Mouse (Mus musculus) midbrain, embryonic 16.5 days (tissue): ENCODE measurements around the gene Ciz1. TPM values are rescaled to one million over a fixed set of nuclear protein-coding genes. Genes with fewer than 3 reads are reported as not detected.

Experiments used
- ATAC-seq: fragments of 200-750 bp; cut with Nextera tagmentation; 2 replicates; pipeline ENCODE4 v1.8.0; 2017; ENCODE audit warnings: moderate TSS enrichment
- H3K27ac ChIP-seq: fragments of 300-500 bp; sonication (generic); 2 replicates; pipeline ENCODE4 v1.5.1; 2014; ENCODE audit warnings: mild to moderate bottlenecking, low read length, mixed read lengths
- H3K27me3 ChIP-seq: fragments of 300-500 bp; sonication (generic); 2 replicates; pipeline ENCODE4 v1.6.1; 2014; ENCODE audit warnings: low read depth, low read length, mixed read lengths; ENCODE audit not compliant: control insufficient read depth, insufficient read depth
- H3K36me3 ChIP-seq: fragments of 300-500 bp; sonication (generic); 2 replicates; pipeline ENCODE4 v1.6.1; 2014; ENCODE audit warnings: mild to moderate bottlenecking, low read length, moderate library complexity, mixed read lengths; ENCODE audit not compliant: control insufficient read depth, insufficient read depth
- H3K4me1 ChIP-seq: fragments of 300-500 bp; sonication (generic); 2 replicates; pipeline ENCODE4 v1.6.1; 2014; ENCODE audit warnings: mild to moderate bottlenecking, low read length, mixed read lengths; ENCODE audit not compliant: control insufficient read depth, insufficient read depth
- H3K4me2 ChIP-seq: fragments of 300-500 bp; sonication (generic); 2 replicates; pipeline ENCODE4 v1.6.1; 2014; ENCODE audit warnings: mild to moderate bottlenecking, low read length, mixed read lengths
- H3K4me3 ChIP-seq: fragments of 300-500 bp; sonication (generic); 2 replicates; pipeline ENCODE4 v1.5.1; 2014; ENCODE audit warnings: low read depth, mild to moderate bottlenecking, low read length, moderate library complexity, mixed read lengths
- H3K9ac ChIP-seq: fragments of 300-500 bp; sonication (generic); 2 replicates; pipeline ENCODE4 v1.6.1; 2014; ENCODE audit warnings: low read depth, low read length, mixed read lengths
- H3K9me3 ChIP-seq: fragments of 300-500 bp; sonication (generic); replicated peaks from 2 replicates; pipeline ENCODE4 v1.6.1; 2014; ENCODE audit warnings: mild to moderate bottlenecking, low read length, mixed read lengths; ENCODE audit not compliant: control insufficient read depth, poor library complexity, severe bottlenecking
- WGBS: fragments of 180-500 bp; shearing (Covaris S2); extraction: QIAGEN DNeasy Blood & Tissue Kit; methylation state at CpG from one replicate; pipeline ENCODE4 v1.1.7; 2014; 5-methylcytosine and 5-hydroxymethylcytosine counted together
- polyA plus RNA-seq: library from polyadenylated mRNA; unstranded; fragments of >200 nt; fragmentation: Nextera tagmentation; extraction: Ambion mirVana; gene quantifications from 2 replicates; pipeline ENCODE4 v1.2.1, GENCODE M21; 2015

Gene Ciz1
- polyA plus RNA-seq, 1 experiment from 2014 or later: 58.7 TPM

GRCm38 (mm10) chr2:32310096-32310845 is 41.9 kb upstream of the Ciz1 start:
- Histone ChIP-seq H3K27ac (no peak overlapping the region), H3K9ac (no peak overlapping the region), H3K4me2 (no peak overlapping the region), H3K27me3 (no peaks in the 10 kb centered on the region), H3K4me1 (peaks cover 4% of the 10 kb centered on the region; the same call in 1 of the 2 replicates), H3K36me3 (peaks cover 42% of the 10 kb centered on the region), H3K4me3 (no peak overlapping the region), H3K9me3 (no peaks in the 10 kb centered on the region)
- ATAC-seq: no peak
- WGBS: 89% methylated on average over 18 of the region's 18 CpGs

GRCm38 (mm10) chr2:32311443-32312317 is 40.4 kb upstream of the Ciz1 start:
- peak overlapping the region; percentile 78 for H3K4me2 ChIP-seq
- H3K27ac ChIP-seq: no peak overlapping the region
- peaks cover 35% of the 10 kb centered on the region for H3K36me3 ChIP-seq
- 14% methylated on average over 32 of the region's 42 CpGs for WGBS
- no peaks in the 10 kb centered on the region for H3K27me3 ChIP-seq
- H3K4me3 ChIP-seq: peak overlapping the region; percentile 41
- H3K9me3 ChIP-seq: no peaks in the 10 kb centered on the region
- H3K4me1 ChIP-seq: peaks cover 4% of the 10 kb centered on the region; the same call in 1 of the 2 replicates
- H3K9ac ChIP-seq: peak overlapping the region; percentile 74
- ATAC-seq: no peak

GRCm38 (mm10) chr2:32312318-32312964 is 39.7 kb upstream of the Ciz1 start:
- peak overlapping the region; percentile 78 for H3K4me2 ChIP-seq
- 3% methylated on average over 43 of the region's 56 CpGs for WGBS
- H3K4me1 ChIP-seq: peaks cover 4% of the 10 kb centered on the region; the same call in 1 of the 2 replicates
- no peaks in the 10 kb centered on the region for H3K9me3 ChIP-seq
- peak; percentile 47 for ATAC-seq
- H3K27ac ChIP-seq: no peak overlapping the region; the same call in 1 of the 2 replicates
- peaks cover 33% of the 10 kb centered on the region for H3K36me3 ChIP-seq
- no peaks in the 10 kb centered on the region for H3K27me3 ChIP-seq
- H3K9ac ChIP-seq: peak overlapping the region; percentile 74
- peak overlapping the region; percentile 41 for H3K4me3 ChIP-seq

- Histone ChIP-seq H3K9me3 (no peaks in the 10 kb centered on the region), H3K9ac (no peak overlapping the region), H3K4me2 (no peak overlapping the region), H3K27me3 (no peaks in the 10 kb centered on the region), H3K4me3 (no peak overlapping the region), H3K36me3 (peaks cover 22% of the 10 kb centered on the region), H3K4me1 (peaks cover 4% of the 10 kb centered on the region; the same call in 1 of the 2 replicates), H3K27ac (no peak overlapping the region)
- WGBS: 94% methylated on average over 14 of the region's 14 CpGs
- no peak for ATAC-seq
Measured at GRCm38 (mm10) chr2:32314831-32315230, 37.3 kb upstream of the Ciz1 start.

- peaks cover 4% of the 10 kb centered on the region; the same call in 1 of the 2 replicates for H3K4me1 ChIP-seq
- H3K4me3 ChIP-seq: no peak overlapping the region
- no peak overlapping the region for H3K4me2 ChIP-seq
- no peaks in the 10 kb centered on the region for H3K27me3 ChIP-seq
- H3K9ac ChIP-seq: no peak overlapping the region
- WGBS: 16% methylated on average over 8 of the region's 8 CpGs
- no peak overlapping the region for H3K27ac ChIP-seq
- peaks cover 15% of the 10 kb centered on the region; the same call in 1 of the 2 replicates for H3K36me3 ChIP-seq
- ATAC-seq: no peak
- H3K9me3 ChIP-seq: no peaks in the 10 kb centered on the region
Measured at GRCm38 (mm10) chr2:32315751-32316150, 36.4 kb upstream of the Ciz1 start.

- no peak overlapping the region for H3K9ac ChIP-seq
- H3K4me1 ChIP-seq: peaks cover 2% of the 10 kb centered on the region
- peaks cover 15% of the 10 kb centered on the region; the same call in 1 of the 2 replicates for H3K36me3 ChIP-seq
- ATAC-seq: no peak
- no peaks in the 10 kb centered on the region for H3K27me3 ChIP-seq
- WGBS: 80% methylated on average over 20 of the region's 20 CpGs
- no peak overlapping the region for H3K4me2 ChIP-seq
- H3K27ac ChIP-seq: no peak overlapping the region
- no peaks in the 10 kb centered on the region for H3K9me3 ChIP-seq
- no peak overlapping the region for H3K4me3 ChIP-seq
Measured at GRCm38 (mm10) chr2:32316887-32317656, 35.1 kb upstream of the Ciz1 start.

GRCm38 (mm10) chr2:32317791-32318417 is 34.2 kb upstream of the Ciz1 start:
- 19% methylated on average over 11 of the region's 19 CpGs for WGBS
- H3K4me1 ChIP-seq: peaks cover 10% of the 10 kb centered on the region
- no peaks in the 10 kb centered on the region for H3K9me3 ChIP-seq
- no peak overlapping the region for H3K27ac ChIP-seq
- H3K4me2 ChIP-seq: peak overlapping the region; percentile 25
- H3K36me3 ChIP-seq: peaks cover 12% of the 10 kb centered on the region; the same call in 1 of the 2 replicates
- no peak overlapping the region for H3K9ac ChIP-seq
- ATAC-seq: no peak
- H3K27me3 ChIP-seq: no peaks in the 10 kb centered on the region
- no peak overlapping the region for H3K4me3 ChIP-seq
